ENCODE assay signal across 13 mouse cellular contexts in genomic region chr9:112213411-112214255, GRCm38 (mm10). TPM values are rescaled to one million over a fixed set of nuclear protein-coding genes. Genes with fewer than 3 reads are reported as not detected.
DNase-seq lines count a peak whose midpoint lies in the region; ATAC-seq lines count a peak whose summit lies in the region.
"Had no signal": no experiment of that assay in that cellular context is flagged by ENCODE, and none has a peak within 500 bp of the region (broad histone marks: within the 10 kb centered on the region; RNA-seq: fewer than 3 reads in every experiment).

No protein-coding gene starts in this region.

- H3K27me3 ChIP-seq in heart, embryonic 15.5 days, result no peaks in the 10 kb centered on the region
- H3K27me3 ChIP-seq: liver, embryonic 15.5 days had no signal

- no peak overlapping the region for H3K9ac ChIP-seq in heart, embryonic 15.5 days
- H3K9ac ChIP-seq: liver, embryonic 15.5 days had no signal

- no peak overlapping the region for H3K27ac ChIP-seq in heart, embryonic 15.5 days
- H3K27ac ChIP-seq: hindbrain, embryonic 10.5 days; liver, embryonic 15.5 days had no signal

- no peaks in the 10 kb centered on the region for H3K9me3 ChIP-seq in heart, embryonic 15.5 days (replicated peaks)
- H3K9me3 ChIP-seq: hindbrain, embryonic 10.5 days; liver, embryonic 15.5 days had no signal

- DNase-seq in heart, adult 8-10 months (ENCODE audit: low spot score), result no peak
- peak; percentile 7 for DNase-seq in lung, postnatal 36 days
- DNase-seq in lung, adult 18-20 months, result no peak
- DNase-seq in thymus, postnatal 25 days, result peak; percentile 61
- no peak for DNase-seq in neural tube, embryonic 10.5 days (ENCODE audit: extremely low spot score, low spot score)
- no peak for DNase-seq in frontal cortex, adult 2 months (ENCODE audit: extremely low spot score in 1 of 2, low spot score in 1 of 2)
- DNase-seq: adrenal gland, adult 8-10 months; right cerebral cortex, postnatal 4 days had no signal

- 0 out of 2 replicates have a peak, but pooled peaks have one; percentile 16 for ATAC-seq in heart, embryonic 15.5 days (replicated peaks; ENCODE audit: insufficient number of reproducible peaks, insufficient read depth, low FRiP score, low read depth)
- peak; percentile 24 for ATAC-seq in granulocyte monocyte progenitor cell, adult 5-6 weeks (replicated peaks; ENCODE audit: poor library complexity, severe bottlenecking)

- H3K4me1 ChIP-seq in heart, embryonic 15.5 days (replicated peaks), result no peaks in the 10 kb centered on the region
- H3K4me1 ChIP-seq: liver, embryonic 15.5 days had no signal

- WGBS in heart, embryonic 15.5 days, result 61% methylated on average over 10 of the region's 10 CpGs

- H3K4me2 ChIP-seq in heart, embryonic 15.5 days, result no peak overlapping the region
- H3K4me2 ChIP-seq: liver, embryonic 15.5 days had no signal

- no peak overlapping the region for H3K4me3 ChIP-seq in heart, embryonic 15.5 days
- H3K4me3 ChIP-seq: hindbrain, embryonic 10.5 days; liver, embryonic 15.5 days; myocyte had no signal

- H3K36me3 ChIP-seq in heart, embryonic 15.5 days, result no peaks in the 10 kb centered on the region
- H3K36me3 ChIP-seq: hindbrain, embryonic 10.5 days; liver, embryonic 15.5 days had no signal

RNA-seq across cellular contexts. Expression of gene Arpp21, which starts 22.1 kb away (rescaled TPM):
- 3.2 and 15.5 TPM in 2 replicates for polyA plus RNA-seq in heart, embryonic 15.5 days (2015; fragmentation: Nextera tagmentation; extraction: Ambion mirVana)
- 1 to 10 TPM; 1.5 to 4.4 (median 3.0) TPM for total RNA-seq in heart, adult 8-10 months (2022)
- total RNA-seq in granulocyte monocyte progenitor cell, adult 5-6 weeks (2014; fragmentation: Nextera tagmentation), result 0.54 TPM in 1 of 2 replicates, not detected in the other
- 0.05 and 0.09 TPM in 2 replicates for total RNA-seq in granulocyte monocyte progenitor cell, adult 5-6 weeks (2017)
- 427 and 434 TPM in 2 replicates for polyA plus RNA-seq in frontal cortex, adult 2 months (2012; rRNA removed)

Comparison
In these comparisons a context has a peak if more than half of its experiments do, and no peak if none do; other contexts are left out.
1. DNase-seq: peak in lung, postnatal 36 days (single experiment) and thymus, postnatal 25 days (single experiment); none in heart, adult 8-10 months (single experiment), lung, adult 18-20 months (0 of 2), neural tube, embryonic 10.5 days (single experiment) and frontal cortex, adult 2 months (0 of 2).